Mouse (Mus musculus) limb, embryonic 14.5 days (tissue): ENCODE data around the gene Zfp82. TPM values are rescaled to one million over a fixed set of nuclear protein-coding genes. Genes with fewer than 3 reads are reported as not detected.

Experiments used
- ATAC-seq: fragments of 200-750 bp; cut with Nextera tagmentation; 2 replicates; pipeline ENCODE4 v1.8.0; 2017; ENCODE audit warnings: low read depth, moderate number of reproducible peaks, moderate TSS enrichment; ENCODE audit not compliant: low FRiP score
- DNase-seq: peaks from one replicate; pipeline ENCODE4 v3.0.0-alpha.2; 2015; ENCODE audit warnings: low spot score
- H3K27ac ChIP-seq: fragments of 300-500 bp; sonication (generic); replicated peaks from 2 replicates; pipeline ENCODE4 v1.5.1; 2014; ENCODE audit warnings: low read depth, mild to moderate bottlenecking, low read length, moderate library complexity, mixed read lengths
- H3K27me3 ChIP-seq: fragments of 300-500 bp; sonication (generic); 2 replicates; pipeline ENCODE4 v1.6.1; 2014; ENCODE audit warnings: low read length, mixed read lengths; ENCODE audit not compliant: control insufficient read depth, insufficient read depth
- H3K36me3 ChIP-seq: fragments of 300-500 bp; sonication (generic); 2 replicates; pipeline ENCODE4 v1.6.1; 2014; ENCODE audit warnings: mild to moderate bottlenecking, low read length, moderate library complexity, mixed read lengths; ENCODE audit not compliant: control insufficient read depth, insufficient read depth
- H3K4me1 ChIP-seq: fragments of 300-500 bp; sonication (generic); 2 replicates; pipeline ENCODE4 v1.6.1; 2014; ENCODE audit warnings: antibody characterized with exemption, low read length, mixed read lengths; ENCODE audit not compliant: control insufficient read depth, insufficient read depth
- H3K4me2 ChIP-seq: fragments of 300-500 bp; sonication (generic); replicated peaks from 2 replicates; pipeline ENCODE4 v1.6.1; 2014; ENCODE audit warnings: low read depth, mild to moderate bottlenecking, low read length, moderate library complexity; ENCODE audit not compliant: severe bottlenecking
- H3K4me3 ChIP-seq: fragments of 300-500 bp; sonication (generic); replicated peaks from 2 replicates; pipeline ENCODE4 v1.5.1; 2014; ENCODE audit warnings: low read length
- H3K9ac ChIP-seq: fragments of 300-500 bp; sonication (generic); 2 replicates; pipeline ENCODE4 v1.6.1; 2014; ENCODE audit warnings: mild to moderate bottlenecking, low read depth, low read length, moderate library complexity; ENCODE audit not compliant: severe bottlenecking
- H3K9me3 ChIP-seq: fragments of 300-500 bp; sonication (generic); 2 replicates; pipeline ENCODE4 v1.6.1; 2016; ENCODE audit warnings: low read length; ENCODE audit not compliant: control insufficient read depth
- POLR2A ChIP-seq: fragments of 200-500 bp; IDR thresholded peaks from 2 replicates; pipeline ENCODE4 v1.8.0; 2012; ENCODE audit warnings: inconsistent platforms, mild to moderate bottlenecking, moderate library complexity, borderline replicate concordance; ENCODE audit not compliant: insufficient read depth, insufficient read length; ENCODE audit errors: extremely low read depth
- WGBS: fragments of 180-500 bp; shearing (Covaris S2); extraction: QIAGEN DNeasy Blood & Tissue Kit; methylation state at CpG from one replicate; pipeline ENCODE4 v1.1.7; 2014; 5-methylcytosine and 5-hydroxymethylcytosine counted together
- microRNA-seq: library from miRNA; unstranded; fragments of <30 nt; microRNA quantifications from one replicate; pipeline ENCODE4, GENCODE M21; 2016
- polyA plus RNA-seq, 2 experiments: library from polyadenylated mRNA; depleted of rRNA in 1 of 2; stranded (reverse) in 1 of 2; unstranded in 1 of 2; fragments of >200 nt; fragmentation: Nextera tagmentation in 1 of 2; extraction: Ambion mirVana in 1 of 2; gene quantifications; 2 replicates each; pipeline versions ENCODE4 v1.2.1 to v1.2.3; 2012 to 2014

The Zfp82 gene
- polyA plus RNA-seq, 2 experiments: 3.7 to 6.8 TPM

- no peaks in the 10 kb centered on the region for H3K9me3 ChIP-seq
- no peak overlapping the region for H3K4me3 ChIP-seq
- no peak overlapping the region for H3K9ac ChIP-seq
- WGBS: 68% methylated on average over 10 of the region's 10 CpGs
- peaks cover 62% of the 10 kb centered on the region for H3K36me3 ChIP-seq
- ATAC-seq (no peak), DNase-seq (no peak)
- TF ChIP-seq POLR2A: no peak
- H3K4me2 ChIP-seq: no peak overlapping the region
- H3K27me3 ChIP-seq: no peaks in the 10 kb centered on the region
- H3K4me1 ChIP-seq: no peaks in the 10 kb centered on the region
- peak overlapping the region; percentile 61; the same call in 1 of the 2 replicates for H3K27ac ChIP-seq
Measured at GRCm38 (mm10) chr7:30010551-30011195, 62.0 kb downstream of the Zfp82 start.

GRCm38 (mm10) chr7:30009321-30010085 lies 63.2 kb downstream of the Zfp82 start:
- ATAC-seq (peak; percentile 69), DNase-seq (peak; percentile 57)
- Histone ChIP-seq H3K4me1 (no peaks in the 10 kb centered on the region), H3K9me3 (no peaks in the 10 kb centered on the region), H3K36me3 (peaks cover 61% of the 10 kb centered on the region), H3K9ac (no peak overlapping the region), H3K4me3 (no peak overlapping the region), H3K27ac (peak overlapping the region; percentile 61), H3K4me2 (no peak overlapping the region), H3K27me3 (no peaks in the 10 kb centered on the region)
- TF ChIP-seq POLR2A: no peak
- WGBS: 79% methylated on average over 21 of the region's 21 CpGs

- ATAC-seq (peak; percentile 45), DNase-seq (peak; percentile 72)
- Histone ChIP-seq H3K36me3 (peaks cover 56% of the 10 kb centered on the region), H3K4me1 (no peaks in the 10 kb centered on the region), H3K27me3 (no peaks in the 10 kb centered on the region), H3K4me2 (no peak overlapping the region), H3K27ac (peak overlapping the region; percentile 61), H3K4me3 (no peak overlapping the region), H3K9ac (no peak overlapping the region), H3K9me3 (no peaks in the 10 kb centered on the region)
- WGBS: 65% methylated on average over 6 of the region's 6 CpGs
- TF ChIP-seq POLR2A: no peak
Measured at GRCm38 (mm10) chr7:30008020-30008690, 64.5 kb downstream of the Zfp82 start.

GRCm38 (mm10) chr7:30007601-30008000 lies 65.1 kb downstream of the Zfp82 start:
- no peak for DNase-seq
- H3K36me3 ChIP-seq: peaks cover 60% of the 10 kb centered on the region
- H3K9me3 ChIP-seq: no peaks in the 10 kb centered on the region
- H3K27me3 ChIP-seq: no peaks in the 10 kb centered on the region
- no peak for TF ChIP-seq POLR2A
- no peak for ATAC-seq
- no peak overlapping the region for H3K4me3 ChIP-seq
- WGBS: 74% methylated on average over 1 of the region's 1 CpGs
- H3K4me1 ChIP-seq: no peaks in the 10 kb centered on the region
- H3K9ac ChIP-seq: no peak overlapping the region
- H3K4me2 ChIP-seq: no peak overlapping the region
- H3K27ac ChIP-seq: peak overlapping the region; percentile 61

Small RNA genes lying within 50 kb of the gene (microRNA-seq; reads per million reads assigned to microRNA genes)
- not detected for gene Gm23368

Other genes with a start within 250 kb of the Zfp82 start
- gene Zfp940, start 219.2 kb downstream of the Zfp82 start, polyA plus RNA-seq (2012; rRNA removed): 2.9 and 3.7 TPM in 2 replicates
- gene Zfp940, start 219.2 kb downstream of the Zfp82 start, polyA plus RNA-seq (2014; fragmentation: Nextera tagmentation; extraction: Ambion mirVana): 6.1 and 6.2 TPM in 2 replicates
- 11.8 and 13.2 TPM in 2 replicates for gene Zfp420, start 212.9 kb downstream of the Zfp82 start, polyA plus RNA-seq (2012; rRNA removed)
- gene Zfp420, start 212.9 kb downstream of the Zfp82 start, polyA plus RNA-seq (2014; fragmentation: Nextera tagmentation; extraction: Ambion mirVana): 8.0 and 9.0 TPM in 2 replicates
- 10.1 and 11.9 TPM in 2 replicates for gene Zfp27, start 166.3 kb downstream of the Zfp82 start, polyA plus RNA-seq (2012; rRNA removed)
- 13.6 and 14.4 TPM in 2 replicates for gene Zfp27, start 166.3 kb downstream of the Zfp82 start, polyA plus RNA-seq (2014; fragmentation: Nextera tagmentation; extraction: Ambion mirVana)
- 13.8 and 13.9 TPM in 2 replicates for gene Zfp383, start 164.7 kb downstream of the Zfp82 start, polyA plus RNA-seq (2012; rRNA removed)
- gene Zfp383, start 164.7 kb downstream of the Zfp82 start, polyA plus RNA-seq (2014; fragmentation: Nextera tagmentation; extraction: Ambion mirVana): 9.5 and 10.5 TPM in 2 replicates
- 8.1 and 11.0 TPM in 2 replicates for gene Zfp74, start 118.8 kb downstream of the Zfp82 start, polyA plus RNA-seq (2012; rRNA removed)
- gene Zfp74, start 118.8 kb downstream of the Zfp82 start, polyA plus RNA-seq (2014; fragmentation: Nextera tagmentation; extraction: Ambion mirVana): 10.5 and 13.7 TPM in 2 replicates
- 23.8 and 25.4 TPM in 2 replicates for gene Zfp568, start 88.9 kb downstream of the Zfp82 start, polyA plus RNA-seq (2012; rRNA removed)
- gene Zfp568, start 88.9 kb downstream of the Zfp82 start, polyA plus RNA-seq (2014; fragmentation: Nextera tagmentation; extraction: Ambion mirVana): 26.2 and 26.8 TPM in 2 replicates
- gene Zfp14, start 21.5 kb downstream of the Zfp82 start, polyA plus RNA-seq (2012; rRNA removed): 6.5 and 7.3 TPM in 2 replicates
- gene Zfp14, start 21.5 kb downstream of the Zfp82 start, polyA plus RNA-seq (2014; fragmentation: Nextera tagmentation; extraction: Ambion mirVana): 4.9 and 5.4 TPM in 2 replicates
- 1.1 and 1.2 TPM in 2 replicates for gene Gm26920, start 17.5 kb upstream of the Zfp82 start, polyA plus RNA-seq (2012; rRNA removed)
- gene Gm26920, start 17.5 kb upstream of the Zfp82 start, polyA plus RNA-seq (2014; fragmentation: Nextera tagmentation; extraction: Ambion mirVana): 3.5 and 3.6 TPM in 2 replicates
- 8.0 and 9.3 TPM in 2 replicates for gene Zfp566, start 17.6 kb upstream of the Zfp82 start, polyA plus RNA-seq (2012; rRNA removed)
- 11.0 and 13.2 TPM in 2 replicates for gene Zfp566, start 17.6 kb upstream of the Zfp82 start, polyA plus RNA-seq (2014; fragmentation: Nextera tagmentation; extraction: Ambion mirVana)
- gene Zfp260, start 21.9 kb upstream of the Zfp82 start, polyA plus RNA-seq (2012; rRNA removed): 53.3 and 63.7 TPM in 2 replicates
- gene Zfp260, start 21.9 kb upstream of the Zfp82 start, polyA plus RNA-seq (2014; fragmentation: Nextera tagmentation; extraction: Ambion mirVana): 140 and 159 TPM in 2 replicates
- 5.8 TPM in 2 replicates for gene Zfp382, start 49.0 kb upstream of the Zfp82 start, polyA plus RNA-seq (2012; rRNA removed)
- gene Zfp382, start 49.0 kb upstream of the Zfp82 start, polyA plus RNA-seq (2014; fragmentation: Nextera tagmentation; extraction: Ambion mirVana): 5.0 and 5.9 TPM in 2 replicates
- gene Zfp146, start 96.8 kb upstream of the Zfp82 start, polyA plus RNA-seq (2012; rRNA removed): 66.8 and 93.4 TPM in 2 replicates
- gene Zfp146, start 96.8 kb upstream of the Zfp82 start, polyA plus RNA-seq (2014; fragmentation: Nextera tagmentation; extraction: Ambion mirVana): 19.9 and 20.3 TPM in 2 replicates
- gene Cox7a1, start 111.2 kb upstream of the Zfp82 start, polyA plus RNA-seq (2012; rRNA removed): 1.5 and 2.7 TPM in 2 replicates
- 3.3 and 4.5 TPM in 2 replicates for gene Cox7a1, start 111.2 kb upstream of the Zfp82 start, polyA plus RNA-seq (2014; fragmentation: Nextera tagmentation; extraction: Ambion mirVana)
- 392 and 597 TPM in 2 replicates for gene Capns1, start 125.9 kb upstream of the Zfp82 start, polyA plus RNA-seq (2012; rRNA removed)
- gene Capns1, start 125.9 kb upstream of the Zfp82 start, polyA plus RNA-seq (2014; fragmentation: Nextera tagmentation; extraction: Ambion mirVana): 116 and 117 TPM in 2 replicates
- 227 and 250 TPM in 2 replicates for gene Polr2i, start 159.0 kb upstream of the Zfp82 start, polyA plus RNA-seq (2012; rRNA removed)
- gene Polr2i, start 159.0 kb upstream of the Zfp82 start, polyA plus RNA-seq (2014; fragmentation: Nextera tagmentation; extraction: Ambion mirVana): 180 and 186 TPM in 2 replicates
- 78.9 and 90.3 TPM in 2 replicates for gene Tbcb, start 159.4 kb upstream of the Zfp82 start, polyA plus RNA-seq (2012; rRNA removed)
- gene Tbcb, start 159.4 kb upstream of the Zfp82 start, polyA plus RNA-seq (2014; fragmentation: Nextera tagmentation; extraction: Ambion mirVana): 168 and 185 TPM in 2 replicates
- 0.24 and 0.42 TPM in 2 replicates for gene Ovol3, start 162.8 kb upstream of the Zfp82 start, polyA plus RNA-seq (2012; rRNA removed)
- 0.29 and 0.72 TPM in 2 replicates for gene Ovol3, start 162.8 kb upstream of the Zfp82 start, polyA plus RNA-seq (2014; fragmentation: Nextera tagmentation; extraction: Ambion mirVana)
- 0.10 and 0.23 TPM in 2 replicates for gene Thap8, start 207.2 kb upstream of the Zfp82 start, polyA plus RNA-seq (2012; rRNA removed)
- 0.15 TPM in 1 of 2 replicates, not detected in the other for gene Thap8, start 207.2 kb upstream of the Zfp82 start, polyA plus RNA-seq (2014; fragmentation: Nextera tagmentation; extraction: Ambion mirVana)
- 22.9 and 26.4 TPM in 2 replicates for gene Wdr62, start 207.5 kb upstream of the Zfp82 start, polyA plus RNA-seq (2012; rRNA removed)
- 7.8 and 8.8 TPM in 2 replicates for gene Wdr62, start 207.5 kb upstream of the Zfp82 start, polyA plus RNA-seq (2014; fragmentation: Nextera tagmentation; extraction: Ambion mirVana)
- 106 and 122 TPM in 2 replicates for gene Clip3, start 218.8 kb upstream of the Zfp82 start, polyA plus RNA-seq (2012; rRNA removed)
- 55.1 and 56.7 TPM in 2 replicates for gene Clip3, start 218.8 kb upstream of the Zfp82 start, polyA plus RNA-seq (2014; fragmentation: Nextera tagmentation; extraction: Ambion mirVana)
- gene Alkbh6, start 235.8 kb upstream of the Zfp82 start, polyA plus RNA-seq (2012; rRNA removed): 124 and 169 TPM in 2 replicates
- gene Alkbh6, start 235.8 kb upstream of the Zfp82 start, polyA plus RNA-seq (2014; fragmentation: Nextera tagmentation; extraction: Ambion mirVana): 79.7 and 86.6 TPM in 2 replicates
- gene Syne4, start 241.9 kb upstream of the Zfp82 start, polyA plus RNA-seq (2012; rRNA removed): 141 and 209 TPM in 2 replicates
- gene Syne4, start 241.9 kb upstream of the Zfp82 start, polyA plus RNA-seq (2014; fragmentation: Nextera tagmentation; extraction: Ambion mirVana): 40.3 and 56.2 TPM in 2 replicates
- 0.98 and 1.1 TPM in 2 replicates for gene E130208F15Rik, start 248.8 kb upstream of the Zfp82 start, polyA plus RNA-seq (2012; rRNA removed)
- gene E130208F15Rik, start 248.8 kb upstream of the Zfp82 start, polyA plus RNA-seq (2014; fragmentation: Nextera tagmentation; extraction: Ambion mirVana): not detected in 2 replicates